Mouse (Mus musculus) midbrain, postnatal 0 days (tissue): Measurements from ENCODE around the gene Gm21256. TPM values are rescaled to one million over a fixed set of nuclear protein-coding genes. Genes with fewer than 3 reads are reported as not detected.
"Not testable (repeated sequence)": the region's sequence is repeated elsewhere in the genome, so short reads cannot be mapped to it uniquely, and the experiment has no call there.

Experiments used
- ATAC-seq: fragments of 200-750 bp; cut with Nextera tagmentation; 2 replicates; pipeline ENCODE4 v1.8.0; 2017; ENCODE audit warnings: moderate number of reproducible peaks, mild to moderate bottlenecking, moderate TSS enrichment, moderate library complexity; ENCODE audit not compliant: low FRiP score
- DNase-seq: peaks from one replicate; pipeline ENCODE4 v3.0.0-alpha.2; 2015; ENCODE audit warnings: low spot score
- H3K27ac ChIP-seq: fragments of 300-500 bp; sonication (generic); 2 replicates; pipeline ENCODE4 v1.5.1; 2014; ENCODE audit warnings: low read depth, mild to moderate bottlenecking, low read length, mixed read lengths
- H3K27me3 ChIP-seq: fragments of 300-500 bp; sonication (generic); 2 replicates; pipeline ENCODE4 v1.6.1; 2014; ENCODE audit warnings: low read length, control low read depth, mixed read lengths; ENCODE audit not compliant: insufficient read depth
- H3K36me3 ChIP-seq: fragments of 300-500 bp; sonication (generic); 2 replicates; pipeline ENCODE4 v1.6.1; 2014; ENCODE audit warnings: low read length, control low read depth, mixed read lengths; ENCODE audit not compliant: insufficient read depth
- H3K4me1 ChIP-seq: fragments of 300-500 bp; sonication (generic); 2 replicates; pipeline ENCODE4 v1.6.1; 2014; ENCODE audit warnings: mild to moderate bottlenecking, control low read depth, antibody characterized with exemption, low read length, mixed read lengths; ENCODE audit not compliant: insufficient read depth
- H3K4me2 ChIP-seq: fragments of 300-500 bp; sonication (generic); 2 replicates; pipeline ENCODE4 v1.6.1; 2014; ENCODE audit warnings: low read depth, mild to moderate bottlenecking, low read length, mixed read lengths; ENCODE audit not compliant: poor library complexity, severe bottlenecking
- H3K4me3 ChIP-seq: fragments of 300-500 bp; sonication (generic); 2 replicates; pipeline ENCODE4 v1.5.1; 2014; ENCODE audit warnings: low read depth, mild to moderate bottlenecking, low read length, moderate library complexity
- H3K9ac ChIP-seq: fragments of 300-500 bp; sonication (generic); replicated peaks from 2 replicates; pipeline ENCODE4 v1.6.1; 2014; ENCODE audit warnings: mild to moderate bottlenecking, low read length, moderate library complexity, mixed read lengths; ENCODE audit not compliant: poor library complexity, severe bottlenecking
- H3K9me3 ChIP-seq: fragments of 300-500 bp; sonication (generic); 2 replicates; pipeline ENCODE4 v1.6.1; 2016; ENCODE audit warnings: low read length, control low read depth
- WGBS: fragments of 180-500 bp; shearing (Covaris S2); extraction: QIAGEN DNeasy Blood & Tissue Kit; methylation state at CpG from one replicate; pipeline ENCODE4 v1.1.7; 2014; 5-methylcytosine and 5-hydroxymethylcytosine counted together
- polyA plus RNA-seq: library from polyadenylated mRNA; unstranded; fragments of >200 nt; fragmentation: Nextera tagmentation; extraction: Ambion mirVana; gene quantifications from 2 replicates; pipeline ENCODE4 v1.2.1, GENCODE M21; 2015
- total RNA-seq: library from RNA; depleted of rRNA; stranded (reverse); fragments of >200 nt; gene quantifications from 2 replicates; pipeline ENCODE4 v1.2.3, GENCODE M21; 2014; rRNA removed

The Gm21256 gene
- total RNA-seq = not detected in 2 replicates
- polyA plus RNA-seq = not detected in 2 replicates

DNA sequence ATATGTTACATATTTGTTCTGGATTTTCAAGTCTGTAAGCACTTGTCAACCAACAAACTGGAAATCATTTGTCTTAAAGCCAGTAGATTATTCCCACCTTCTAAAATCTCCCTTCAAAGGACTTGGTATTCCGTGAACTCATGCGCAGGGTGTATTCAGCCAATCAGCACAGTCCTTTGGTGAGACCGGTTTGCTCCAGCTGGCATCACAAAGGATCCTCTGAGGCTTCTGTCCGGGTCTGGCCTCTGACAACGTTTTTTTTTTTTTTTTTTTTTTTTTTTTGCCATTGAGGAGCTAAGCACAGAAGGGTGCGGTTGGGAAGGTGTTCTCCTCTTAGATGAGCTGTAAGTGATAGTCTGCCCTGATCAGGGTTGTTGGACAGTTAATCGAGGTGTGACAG, at the start of gene Gm21256:
Gm21256 (plus strand) TSS at position 301 of the 400 bp plus-strand sequence.
- H3K36me3 ChIP-seq, H3K9me3 ChIP-seq, H3K9ac ChIP-seq, DNase-seq, H3K4me2 ChIP-seq, H3K27me3 ChIP-seq, ATAC-seq, H3K27ac ChIP-seq, H3K4me3 ChIP-seq, H3K4me1 ChIP-seq: not testable (repeated sequence)
- no CpG with 5 or more reads among the region's 7 CpGs for WGBS

Other genes with a start within 250 kb of the Gm21256 start
- not detected in 2 replicates for gene Gm21170, start 240.1 kb downstream of the Gm21256 start, total RNA-seq
- not detected in 2 replicates for gene Gm21170, start 240.1 kb downstream of the Gm21256 start, polyA plus RNA-seq